Mouse (Mus musculus) cerebellum, adult 11 months (tissue): ENCODE results near the gene Foxl1.
A peak's percentile ranks its signal among the peaks of the same experiment; 100 is the strongest.

ENCODE experiments used
- DNase-seq: peaks from one replicate; pipeline ENCODE4 v3.0.0; 2022

Gene Foxl1

GRCm38 (mm10) chr8:121127756-121128375, at the start of gene Foxl1:
TSS of gene Foxl1 (plus strand) at chr8:121127940.
- no peak for DNase-seq

- DNase-seq = no peak
Observed at GRCm38 (mm10) chr8:121078721-121079120, 49.0 kb upstream of the Foxl1 start.

- DNase-seq = no peak
Observed at GRCm38 (mm10) chr8:121079201-121079600, 48.5 kb upstream of the Foxl1 start.

GRCm38 (mm10) chr8:121079944-121080343, 47.8 kb upstream of the Foxl1 start:
- no peak for DNase-seq

- no peak for DNase-seq
Observed at GRCm38 (mm10) chr8:121080361-121081090, 47.2 kb upstream of the Foxl1 start.

GRCm38 (mm10) chr8:121081398-121081797, 46.3 kb upstream of the Foxl1 start:
- DNase-seq = no peak

- DNase-seq = no peak
Observed at GRCm38 (mm10) chr8:121082218-121083092, 45.3 kb upstream of the Foxl1 start.

- DNase-seq = no peak
Observed at GRCm38 (mm10) chr8:121083093-121083935, 44.4 kb upstream of the Foxl1 start.

- DNase-seq = no peak
Observed at GRCm38 (mm10) chr8:121083936-121084209, 43.9 kb upstream of the Foxl1 start.

GRCm38 (mm10) chr8:121084210-121084951, 43.4 kb upstream of the Foxl1 start, which contains the start of gene Foxf1:
TSS of gene Foxf1 (plus strand) at chr8:121084386.
- DNase-seq = no peak

- DNase-seq = no peak
Observed at GRCm38 (mm10) chr8:121085011-121085410, 42.7 kb upstream of the Foxl1 start.

GRCm38 (mm10) chr8:121085561-121085960, 42.2 kb upstream of the Foxl1 start:
- DNase-seq = no peak

GRCm38 (mm10) chr8:121086004-121086900, 41.5 kb upstream of the Foxl1 start:
- no peak for DNase-seq

- DNase-seq = no peak
Observed at GRCm38 (mm10) chr8:121088281-121088680, 39.5 kb upstream of the Foxl1 start.

- no peak for DNase-seq
Observed at GRCm38 (mm10) chr8:121088871-121089630, 38.7 kb upstream of the Foxl1 start.

GRCm38 (mm10) chr8:121089631-121090380, 37.9 kb upstream of the Foxl1 start:
- DNase-seq = no peak

- no peak for DNase-seq
Observed at GRCm38 (mm10) chr8:121090716-121091115, 37.0 kb upstream of the Foxl1 start.

GRCm38 (mm10) chr8:121092141-121092540, 35.6 kb upstream of the Foxl1 start:
- DNase-seq = no peak

GRCm38 (mm10) chr8:121092627-121093026, 35.1 kb upstream of the Foxl1 start:
- DNase-seq = peak; percentile 54
